Mouse (Mus musculus) stomach, embryonic 14.5 days (tissue): ENCODE results near the gene 1110065P20Rik. TPM values are rescaled to one million over a fixed set of nuclear protein-coding genes. Genes with fewer than 3 reads are reported as not detected.

ENCODE experiments used
- ATAC-seq: fragments of 200-750 bp; cut with Nextera tagmentation; 2 replicates; pipeline ENCODE4 v1.8.0; 2017; ENCODE audit warnings: low read depth, moderate TSS enrichment; ENCODE audit not compliant: insufficient number of reproducible peaks, insufficient read depth, low FRiP score
- H3K27ac ChIP-seq: fragments of 300-500 bp; sonication (generic); 2 replicates; pipeline ENCODE4 v1.5.1; 2014; ENCODE audit warnings: mild to moderate bottlenecking, low read length, moderate library complexity, mixed read lengths
- H3K27me3 ChIP-seq: fragments of 300-500 bp; sonication (generic); 2 replicates; pipeline ENCODE4 v1.6.1; 2014; ENCODE audit warnings: low read length, control low read depth, mixed read lengths; ENCODE audit not compliant: control insufficient read depth, insufficient read depth
- H3K36me3 ChIP-seq: fragments of 300-500 bp; sonication (generic); 2 replicates; pipeline ENCODE4 v1.6.1; 2014; ENCODE audit warnings: mild to moderate bottlenecking, control low read depth, low read length, moderate library complexity, mixed read lengths; ENCODE audit not compliant: control insufficient read depth, insufficient read depth
- H3K4me1 ChIP-seq: fragments of 300-500 bp; sonication (generic); 2 replicates; pipeline ENCODE4 v1.6.1; 2014; ENCODE audit warnings: low read length, control low read depth, mixed read lengths; ENCODE audit not compliant: control insufficient read depth, insufficient read depth
- H3K4me2 ChIP-seq: fragments of 300-500 bp; sonication (generic); replicated peaks from 2 replicates; pipeline ENCODE4 v1.6.1; 2014; ENCODE audit warnings: low read depth, low read length, control low read depth
- H3K4me3 ChIP-seq: fragments of 300-500 bp; sonication (generic); 2 replicates; pipeline ENCODE4 v1.5.1; 2014; ENCODE audit warnings: low read depth, low read length, control low read depth
- H3K9ac ChIP-seq: fragments of 300-500 bp; sonication (generic); replicated peaks from 2 replicates; pipeline ENCODE4 v1.6.1; 2014; ENCODE audit warnings: low read depth, mild to moderate bottlenecking, control low read depth, low read length, moderate library complexity, mixed read lengths
- H3K9me3 ChIP-seq: fragments of 300-500 bp; sonication (generic); 2 replicates; pipeline ENCODE4 v1.6.1; 2016; ENCODE audit warnings: low read depth, low read length, control low read depth; ENCODE audit not compliant: control insufficient read depth
- whole genome bisulfite sequencing: fragments of 180-500 bp; shearing (Covaris S2); extraction: QIAGEN DNeasy Blood & Tissue Kit; methylation state at CpG from one replicate; pipeline ENCODE4 v1.1.7; 2014; 5-methylcytosine and 5-hydroxymethylcytosine counted together
- polyA plus RNA-seq: library from polyadenylated mRNA; unstranded; fragments of >200 nt; fragmentation: Nextera tagmentation; extraction: Ambion mirVana; gene quantifications from 2 replicates; pipeline ENCODE4 v1.2.1, GENCODE M21; 2014

Gene 1110065P20Rik
- polyA plus RNA-seq, 1 experiment from 2014 or later: 69.1 TPM

- Histone ChIP-seq H3K4me1 (0 out of 2 replicates have a peak, but pooled peaks cover 6% of the 10 kb centered on the region), H3K36me3 (no peaks in the 10 kb centered on the region), H3K9me3 (no peaks in the 10 kb centered on the region), H3K27me3 (peaks cover 29% of the 10 kb centered on the region), H3K4me3 (peak overlapping the region; percentile 2; the same call in 1 of the 2 replicates), H3K4me2 (no peak overlapping the region), H3K9ac (no peak overlapping the region), H3K27ac (no peak overlapping the region)
- ATAC-seq: 0 out of 2 replicates have a peak, but pooled peaks have one; percentile 46
- WGBS: under 1% methylated on average over 37 of the region's 37 CpGs
Observed at GRCm38 (mm10) chr4:124882151-124882729, 31.2 kb upstream of the 1110065P20Rik start.

GRCm38 (mm10) chr4:124881341-124881908, 30.4 kb upstream of the 1110065P20Rik start:
- Histone ChIP-seq H3K9me3 (no peaks in the 10 kb centered on the region), H3K27me3 (peaks cover 29% of the 10 kb centered on the region), H3K4me1 (0 out of 2 replicates have a peak, but pooled peaks cover 6% of the 10 kb centered on the region), H3K4me3 (peak overlapping the region; percentile 24), H3K9ac (no peak overlapping the region), H3K27ac (no peak overlapping the region), H3K4me2 (peak overlapping the region; percentile 42), H3K36me3 (no peaks in the 10 kb centered on the region)
- under 1% methylated on average over 37 of the region's 37 CpGs for WGBS
- ATAC-seq: peak; percentile 76; the same call in 1 of the 2 replicates

- 0 out of 2 replicates have a peak, but pooled peaks cover 6% of the 10 kb centered on the region for H3K4me1 ChIP-seq
- 8% methylated on average over 11 of the region's 11 CpGs for whole genome bisulfite sequencing
Observed at GRCm38 (mm10) chr4:124880599-124880998, 29.6 kb upstream of the 1110065P20Rik start, which contains the start of gene Epha10. Epha10 (plus strand) TSS chr4:124880899.

GRCm38 (mm10) chr4:124872719-124873118, 21.7 kb upstream of the 1110065P20Rik start:
- no peaks in the 10 kb centered on the region for H3K36me3 ChIP-seq
- no peak overlapping the region for H3K4me3 ChIP-seq
- H3K9ac ChIP-seq: no peak overlapping the region
- H3K4me1 ChIP-seq: no peaks in the 10 kb centered on the region
- no peaks in the 10 kb centered on the region for H3K27me3 ChIP-seq
- H3K4me2 ChIP-seq: no peak overlapping the region
- 88% methylated on average over 1 of the region's 1 CpGs for WGBS
- no peak for ATAC-seq
- no peak overlapping the region for H3K27ac ChIP-seq
- H3K9me3 ChIP-seq: no peaks in the 10 kb centered on the region; the same call in 1 of the 2 replicates

More at GRCm38 (mm10) chr4:124880599-124880998, 29.6 kb upstream of the 1110065P20Rik start, which contains the start of gene Epha10:
- Histone ChIP-seq H3K27me3 (peaks cover 24% of the 10 kb centered on the region), H3K4me2 (peak within 1 kb of the TSS; percentile 42), H3K9ac (no peak within 1 kb of the TSS), H3K27ac (no peak within 1 kb of the TSS), H3K4me3 (peak within 1 kb of the TSS; percentile 24), H3K36me3 (no peaks in the 10 kb centered on the region), H3K9me3 (no peaks in the 10 kb centered on the region)
- ATAC-seq: no peak

GRCm38 (mm10) chr4:124861283-124862188, 10.5 kb upstream of the 1110065P20Rik start, which contains the start of gene Maneal:
Maneal (minus strand) TSS chr4:124862171.
- Histone ChIP-seq H3K9me3 (no peaks in the 10 kb centered on the region), H3K36me3 (no peaks in the 10 kb centered on the region), H3K27me3 (peaks cover 13% of the 10 kb centered on the region), H3K4me1 (no peaks in the 10 kb centered on the region), H3K27ac (no peak within 1 kb of the TSS), H3K4me2 (peak within 1 kb of the TSS; percentile 72), H3K4me3 (peak within 1 kb of the TSS; percentile 42), H3K9ac (peak within 1 kb of the TSS; percentile 26; the same call in 1 of the 2 replicates)
- ATAC-seq: no peak
- WGBS: 4% methylated on average over 52 of the region's 77 CpGs

- Histone ChIP-seq H3K4me2 (no peak overlapping the region), H3K36me3 (peaks cover 8% of the 10 kb centered on the region), H3K4me1 (no peaks in the 10 kb centered on the region), H3K9ac (no peak overlapping the region), H3K4me3 (no peak overlapping the region), H3K27me3 (peaks cover 13% of the 10 kb centered on the region), H3K27ac (no peak overlapping the region), H3K9me3 (no peaks in the 10 kb centered on the region)
- WGBS: 6% methylated on average over 7 of the region's 7 CpGs
- no peak for ATAC-seq
Observed at GRCm38 (mm10) chr4:124860446-124860845, 9.4 kb upstream of the 1110065P20Rik start.

GRCm38 (mm10) chr4:124858370-124858769, 7.4 kb upstream of the 1110065P20Rik start:
- no peak overlapping the region for H3K27ac ChIP-seq
- ATAC-seq: no peak
- 50% methylated on average over 5 of the region's 5 CpGs for WGBS

GRCm38 (mm10) chr4:124856294-124856693, 5.3 kb upstream of the 1110065P20Rik start:
- Histone ChIP-seq H3K4me3 (no peak overlapping the region), H3K4me1 (no peaks in the 10 kb centered on the region; the same call in 1 of the 2 replicates), H3K27ac (no peak overlapping the region), H3K27me3 (peaks cover 7% of the 10 kb centered on the region), H3K36me3 (peaks cover 25% of the 10 kb centered on the region), H3K4me2 (no peak overlapping the region), H3K9me3 (no peaks in the 10 kb centered on the region), H3K9ac (no peak overlapping the region)
- WGBS: 93% methylated on average over 8 of the region's 8 CpGs
- no peak for ATAC-seq

More at GRCm38 (mm10) chr4:124858370-124858769, 7.4 kb upstream of the 1110065P20Rik start:
- H3K27me3 ChIP-seq: peaks cover 13% of the 10 kb centered on the region
- H3K4me2 ChIP-seq: no peak overlapping the region
- H3K4me3 ChIP-seq: no peak overlapping the region
- H3K36me3 ChIP-seq: peaks cover 24% of the 10 kb centered on the region
- H3K4me1 ChIP-seq: no peaks in the 10 kb centered on the region
- no peaks in the 10 kb centered on the region for H3K9me3 ChIP-seq
- no peak overlapping the region for H3K9ac ChIP-seq
